Mouse (Mus musculus) lung, postnatal 0 days (tissue): ENCODE measurements around the gene Arhgap17. TPM values are rescaled to one million over a fixed set of nuclear protein-coding genes. Genes with fewer than 3 reads are reported as not detected.
A peak's percentile ranks its signal among the peaks of the same experiment; 100 is the strongest.

Experiments
- ATAC-seq: fragments of 200-750 bp; cut with Nextera tagmentation; 2 replicates; pipeline ENCODE4 v1.8.0; 2017; ENCODE audit warnings: moderate library complexity
- DNase-seq: peaks from one replicate; pipeline ENCODE4 v3.0.0-alpha.2; 2016; ENCODE audit warnings: low spot score
- H3K27ac ChIP-seq: fragments of 300-500 bp; sonication (generic); 2 replicates; pipeline ENCODE4 v1.5.1; 2014; ENCODE audit warnings: antibody characterized with exemption, mild to moderate bottlenecking, low read length, mixed read lengths
- H3K27me3 ChIP-seq: fragments of 300-500 bp; sonication (generic); replicated peaks from 2 replicates; pipeline ENCODE4 v1.6.1; 2014; ENCODE audit warnings: low read length, mixed read lengths; ENCODE audit not compliant: insufficient read depth
- H3K36me3 ChIP-seq: fragments of 300-500 bp; sonication (generic); 2 replicates; pipeline ENCODE4 v1.6.1; 2014; ENCODE audit warnings: low read length, mixed read lengths; ENCODE audit not compliant: insufficient read depth
- H3K4me1 ChIP-seq: fragments of 300-500 bp; sonication (generic); 2 replicates; pipeline ENCODE4 v1.6.1; 2014; ENCODE audit warnings: antibody characterized with exemption, low read depth, low read length, mixed read lengths; ENCODE audit not compliant: insufficient read depth
- H3K4me2 ChIP-seq: fragments of 300-500 bp; sonication (generic); replicated peaks from 2 replicates; pipeline ENCODE4 v1.6.1; 2014; ENCODE audit warnings: low read depth, mild to moderate bottlenecking, low read length, moderate library complexity, mixed read lengths
- H3K4me3 ChIP-seq: fragments of 300-500 bp; sonication (generic); 2 replicates; pipeline ENCODE4 v1.5.1; 2014; ENCODE audit warnings: low read depth, low read length
- H3K9ac ChIP-seq: fragments of 300-500 bp; sonication (generic); replicated peaks from 2 replicates; pipeline ENCODE4 v1.6.1; 2014; ENCODE audit warnings: low read depth, mild to moderate bottlenecking
- H3K9me3 ChIP-seq: fragments of 300-500 bp; sonication (generic); 2 replicates; pipeline ENCODE4 v1.6.1; 2016; ENCODE audit warnings: low read length, mixed read lengths
- CTCF ChIP-seq: IDR thresholded peaks from 2 replicates; pipeline ENCODE4 v1.5.1; 2016; ENCODE audit warnings: antibody characterized with exemption, mild to moderate bottlenecking
- EP300 ChIP-seq: IDR thresholded peaks from 2 replicates; pipeline ENCODE4 v1.6.1; 2016; ENCODE audit warnings: antibody characterized with exemption, mild to moderate bottlenecking, control low read depth
- WGBS: fragments of 180-500 bp; shearing (Covaris S2); extraction: QIAGEN DNeasy Blood & Tissue Kit; methylation state at CpG from one replicate; pipeline ENCODE4 v1.1.7; 2014; 5-methylcytosine and 5-hydroxymethylcytosine counted together
- polyA plus RNA-seq: library from polyadenylated mRNA; unstranded; fragments of >200 nt; fragmentation: Nextera tagmentation; extraction: Ambion mirVana; gene quantifications from 2 replicates; pipeline ENCODE4 v1.2.1, GENCODE M21; 2015

The Arhgap17 gene
- polyA plus RNA-seq, 1 experiment from 2014 or later = 14.5 TPM

- H3K27ac ChIP-seq = no peak overlapping the region
- TF ChIP-seq CTCF (no peak), EP300 (no peak)
- no peaks in the 10 kb centered on the region for H3K9me3 ChIP-seq
- H3K4me3 ChIP-seq = no peak overlapping the region
- no peaks in the 10 kb centered on the region for H3K4me1 ChIP-seq
- no peak overlapping the region for H3K4me2 ChIP-seq
- no peaks in the 10 kb centered on the region for H3K27me3 ChIP-seq
- 74% methylated on average over 3 of the region's 3 CpGs for WGBS
- H3K9ac ChIP-seq = no peak overlapping the region
- DNase-seq (no peak), ATAC-seq (no peak)
- H3K36me3 ChIP-seq = peaks cover 30% of the 10 kb centered on the region; the same call in 1 of the 2 replicates
These were observed 69.5 kb downstream of the Arhgap17 start for GRCm38 (mm10) chr7:123300258-123300657.

DNA sequence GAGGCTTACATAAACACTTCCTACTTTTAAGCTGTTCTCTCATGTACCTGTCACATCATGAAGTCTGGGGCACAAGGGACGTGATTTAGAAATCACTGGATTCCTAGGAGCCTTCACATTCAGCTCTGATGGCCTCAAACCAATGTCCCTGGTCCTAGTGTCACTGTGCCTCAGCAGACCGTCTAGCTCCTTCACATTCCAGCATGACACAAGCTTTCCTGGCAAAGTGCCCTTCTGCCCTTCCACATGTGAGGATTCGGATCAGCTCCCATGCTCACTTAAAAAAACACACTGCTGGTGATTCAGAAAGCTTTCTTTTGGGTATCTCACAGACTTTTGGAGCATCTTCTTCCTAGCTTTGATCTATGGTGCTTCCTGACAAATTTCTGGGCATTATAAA lies 71.5 kb downstream of the Arhgap17 start:
- H3K27me3 ChIP-seq = no peaks in the 10 kb centered on the region
- no peaks in the 10 kb centered on the region for H3K9me3 ChIP-seq
- TF ChIP-seq EP300 = no peak
- no peak for TF ChIP-seq CTCF
- peaks cover 34% of the 10 kb centered on the region; the same call in 1 of the 2 replicates for H3K36me3 ChIP-seq
- DNase-seq = peak; percentile 26
- no peak overlapping the region for H3K4me2 ChIP-seq
- no peak overlapping the region for H3K9ac ChIP-seq
- H3K27ac ChIP-seq = no peak overlapping the region
- H3K4me3 ChIP-seq = no peak overlapping the region
- no peaks in the 10 kb centered on the region for H3K4me1 ChIP-seq
- 32% methylated on average over 3 of the region's 3 CpGs for WGBS
- ATAC-seq = no peak

DNA sequence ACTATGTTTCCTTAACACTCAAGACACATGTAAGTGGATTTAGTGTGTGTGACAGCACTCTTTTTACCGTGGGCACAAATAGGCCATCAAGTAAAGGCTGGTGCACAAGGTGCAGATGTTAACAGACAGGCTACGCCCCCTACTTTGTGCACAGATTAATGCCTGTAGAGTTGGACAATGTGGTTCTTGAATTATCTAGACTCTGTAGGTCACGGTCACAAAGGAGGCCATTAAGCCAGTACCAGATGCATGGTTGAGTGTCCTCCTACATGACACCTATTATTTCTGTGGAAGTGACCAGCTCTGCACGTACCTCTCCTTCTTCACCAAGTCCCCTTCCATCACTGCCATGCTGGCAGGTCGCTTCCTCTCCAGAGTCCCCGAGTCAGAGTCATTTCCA lies 73.6 kb downstream of the Arhgap17 start:
- Histone ChIP-seq H3K4me1 (no peaks in the 10 kb centered on the region), H3K27me3 (no peaks in the 10 kb centered on the region), H3K4me2 (no peak overlapping the region), H3K27ac (no peak overlapping the region), H3K9ac (no peak overlapping the region), H3K36me3 (peaks cover 41% of the 10 kb centered on the region; the same call in 1 of the 2 replicates), H3K9me3 (no peaks in the 10 kb centered on the region), H3K4me3 (no peak overlapping the region)
- ATAC-seq = no peak
- no peak for DNase-seq
- TF ChIP-seq EP300 (no peak), CTCF (no peak)
- WGBS = 89% methylated on average over 6 of the region's 6 CpGs

- TF ChIP-seq EP300 (no peak), CTCF (peak; percentile 51)
These were observed 74.3 kb downstream of the Arhgap17 start for GRCm38 (mm10) chr7:123295423-123295822.

GRCm38 (mm10) chr7:123293898-123294297 lies 75.8 kb downstream of the Arhgap17 start:
- 85% methylated on average over 7 of the region's 7 CpGs for WGBS
- H3K27ac ChIP-seq = no peak overlapping the region
- no peak for ATAC-seq
- no peaks in the 10 kb centered on the region for H3K9me3 ChIP-seq
- H3K4me3 ChIP-seq = no peak overlapping the region
- H3K4me2 ChIP-seq = no peak overlapping the region
- no peak for DNase-seq
- H3K4me1 ChIP-seq = no peaks in the 10 kb centered on the region
- H3K9ac ChIP-seq = no peak overlapping the region
- peaks cover 38% of the 10 kb centered on the region for H3K36me3 ChIP-seq
- no peak for TF ChIP-seq CTCF
- no peak for TF ChIP-seq EP300
- no peaks in the 10 kb centered on the region for H3K27me3 ChIP-seq

More at GRCm38 (mm10) chr7:123295423-123295822, 74.3 kb downstream of the Arhgap17 start:
- no peaks in the 10 kb centered on the region for H3K4me1 ChIP-seq
- H3K9me3 ChIP-seq = no peaks in the 10 kb centered on the region
- peaks cover 45% of the 10 kb centered on the region; the same call in 1 of the 2 replicates for H3K36me3 ChIP-seq
- H3K27me3 ChIP-seq = no peaks in the 10 kb centered on the region
- H3K27ac ChIP-seq = no peak overlapping the region
- DNase-seq (no peak), ATAC-seq (no peak)
- H3K9ac ChIP-seq = no peak overlapping the region
- H3K4me2 ChIP-seq = no peak overlapping the region
- H3K4me3 ChIP-seq = no peak overlapping the region
- 80% methylated on average over 7 of the region's 7 CpGs for WGBS

DNA sequence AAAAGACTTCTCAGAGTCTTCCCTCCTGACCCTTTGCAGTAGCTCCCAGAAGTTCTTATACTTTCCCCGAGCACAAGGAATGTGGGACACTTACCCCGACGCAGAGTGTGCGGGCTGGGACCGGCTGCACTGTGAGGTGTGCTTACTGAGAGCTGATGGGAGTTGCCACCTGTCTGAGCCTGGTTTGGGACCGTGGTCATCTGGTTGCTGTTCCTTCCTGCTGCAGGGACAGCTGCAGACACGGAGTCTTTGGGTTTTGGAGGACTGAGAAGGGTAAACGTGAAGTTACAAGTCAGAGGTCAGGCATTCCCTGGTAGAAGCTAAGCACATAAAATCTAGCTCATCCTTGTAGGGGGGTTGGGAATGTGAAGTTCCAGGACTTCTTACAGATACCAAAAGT lies 77.8 kb downstream of the Arhgap17 start:
- Histone ChIP-seq H3K27me3 (no peaks in the 10 kb centered on the region), H3K4me1 (no peaks in the 10 kb centered on the region), H3K27ac (no peak overlapping the region), H3K9me3 (no peaks in the 10 kb centered on the region), H3K4me3 (no peak overlapping the region), H3K4me2 (no peak overlapping the region), H3K9ac (no peak overlapping the region), H3K36me3 (peaks cover 43% of the 10 kb centered on the region)
- no peak for ATAC-seq
- DNase-seq = no peak
- WGBS = 75% methylated on average over 8 of the region's 8 CpGs
- TF ChIP-seq EP300 (no peak), CTCF (no peak)

DNA sequence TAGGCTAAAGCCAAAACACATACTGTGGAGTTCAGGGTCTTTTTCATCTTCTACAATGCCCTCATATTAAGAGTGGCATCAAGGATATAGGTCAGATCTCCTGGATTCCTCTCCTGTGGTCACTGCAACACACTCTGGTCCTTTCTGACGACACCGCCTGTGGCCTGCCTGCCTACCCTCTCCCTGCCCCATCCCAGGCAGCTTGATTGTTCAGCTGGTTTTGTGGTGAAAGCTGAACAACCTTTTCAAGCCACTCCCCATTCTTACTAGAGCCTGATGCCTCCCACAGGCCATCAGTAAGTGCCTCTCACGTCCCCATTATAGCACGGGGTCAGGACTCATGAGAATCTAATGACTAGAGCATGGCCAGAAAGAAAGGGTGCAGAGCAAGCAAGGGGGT lies 80.5 kb downstream of the Arhgap17 start:
- no peaks in the 10 kb centered on the region for H3K27me3 ChIP-seq
- H3K4me1 ChIP-seq = no peaks in the 10 kb centered on the region
- H3K4me3 ChIP-seq = no peak overlapping the region
- H3K9ac ChIP-seq = no peak overlapping the region
- no peak for TF ChIP-seq CTCF
- no peak for TF ChIP-seq EP300
- DNase-seq (no peak), ATAC-seq (no peak)
- H3K9me3 ChIP-seq = no peaks in the 10 kb centered on the region
- no peak overlapping the region for H3K27ac ChIP-seq
- H3K36me3 ChIP-seq = peaks cover 38% of the 10 kb centered on the region
- no peak overlapping the region for H3K4me2 ChIP-seq
- 81% methylated on average over 4 of the region's 4 CpGs for WGBS
